Mouse (Mus musculus): Measurements from ENCODE around the gene Rpgrip1.
A peak's percentile ranks its signal among the peaks of the same experiment; 100 is the strongest.

Gene Rpgrip1

GRCm38 (mm10) chr14:52197156-52197878, 86.8 kb downstream of the Rpgrip1 start, which contains the start of gene Supt16:
Supt16 (minus strand) TSS chr14:52197416.
- peak; percentile 61 to 84 for DNase-seq (ENCODE audit: low spot score in 2 of 2)

GRCm38 (mm10) chr14:52198141-52198540, 87.6 kb downstream of the Rpgrip1 start:
- no peak for DNase-seq (ENCODE audit: low spot score in 2 of 2)

DNA sequence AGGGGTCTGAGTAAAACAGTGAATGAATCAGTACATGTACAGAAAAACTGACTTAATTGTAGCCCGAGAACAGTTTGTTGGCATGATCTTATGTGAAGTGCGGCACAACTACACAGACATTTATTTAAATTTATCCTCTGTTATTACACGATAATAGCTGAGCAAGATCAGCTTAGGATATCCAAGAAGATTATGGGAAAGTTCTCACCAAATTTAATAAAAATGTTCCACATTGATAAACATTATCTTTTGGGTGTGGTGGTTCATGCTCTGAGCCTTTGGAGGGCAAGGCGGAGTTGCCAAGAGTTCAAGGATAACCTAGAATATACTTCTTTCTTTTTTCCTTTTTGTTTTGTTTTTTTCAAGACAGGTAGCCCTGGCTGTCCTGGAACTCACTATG, 88.9 kb downstream of the Rpgrip1 start:
- no peak for DNase-seq (ENCODE audit: low spot score in 2 of 2)

Data from cerebellum, postnatal 4 days (tissue).